Mouse (Mus musculus): ENCODE results near the gene Sucla2.

DNA sequence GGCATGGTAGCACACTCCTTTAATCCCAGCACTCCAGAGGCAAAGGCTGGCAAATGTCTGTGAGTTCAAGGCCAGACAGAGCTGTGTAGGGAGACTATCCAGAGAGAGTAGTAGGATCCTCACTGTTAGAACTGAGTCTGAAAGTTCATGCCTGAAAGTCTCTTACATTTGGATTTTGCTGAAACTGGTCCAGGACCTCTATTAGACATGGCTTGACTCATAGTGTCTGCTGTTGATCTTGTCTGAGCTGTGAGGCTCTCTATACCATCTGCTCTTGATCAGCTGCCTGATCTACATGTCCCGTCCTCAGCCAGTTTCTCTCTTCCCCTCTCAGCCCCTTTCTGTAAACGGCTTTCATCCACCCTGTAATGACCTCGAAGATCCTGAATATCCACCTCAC lies 46.8 kb upstream of the Sucla2 start:
- no peak for TF ChIP-seq TAL1 (conservative IDR thresholded peaks at IDR 0.05; ENCODE audit: low read depth, low read length)
- no peak for TF ChIP-seq GATA1 (IDR thresholded peaks at IDR 0.05; ENCODE audit: borderline replicate concordance, low read length)
- TF ChIP-seq CTCF (IDR thresholded peaks at IDR 0.05; ENCODE audit: low read depth, low read length): no peak
- TF ChIP-seq POLR2AphosphoS5 (IDR thresholded peaks at IDR 0.05; ENCODE audit: insufficient replicate concordance, low read depth, low read length): no peak
- TF ChIP-seq GATA2 (IDR thresholded peaks at IDR 0.05; ENCODE audit: borderline replicate concordance, low read depth, low read length): no peak
